Mouse (Mus musculus) urinary bladder, postnatal 14 days (tissue): ENCODE data around the gene Alkbh4.
"Not testable (repeated sequence)": the region's sequence is repeated elsewhere in the genome, so short reads cannot be mapped to it uniquely, and the experiment has no call there.

ENCODE experiments used
- DNase-seq: peaks from one replicate; pipeline ENCODE4 v3.0.0; 2021; ENCODE audit warnings: low spot score

Gene Alkbh4

GRCm38 (mm10) chr5:136135571-136136291 lies at the start of gene Alkbh4, which contains the start of gene Lrwd1:
TSS of gene Alkbh4 (plus strand) at chr5:136136146.
TSS of gene Lrwd1 (minus strand) at chr5:136136074.
- DNase-seq = peak; percentile 97

- DNase-seq = no peak
These were observed 49.7 kb upstream of the Alkbh4 start for GRCm38 (mm10) chr5:136086290-136086689.

DNA sequence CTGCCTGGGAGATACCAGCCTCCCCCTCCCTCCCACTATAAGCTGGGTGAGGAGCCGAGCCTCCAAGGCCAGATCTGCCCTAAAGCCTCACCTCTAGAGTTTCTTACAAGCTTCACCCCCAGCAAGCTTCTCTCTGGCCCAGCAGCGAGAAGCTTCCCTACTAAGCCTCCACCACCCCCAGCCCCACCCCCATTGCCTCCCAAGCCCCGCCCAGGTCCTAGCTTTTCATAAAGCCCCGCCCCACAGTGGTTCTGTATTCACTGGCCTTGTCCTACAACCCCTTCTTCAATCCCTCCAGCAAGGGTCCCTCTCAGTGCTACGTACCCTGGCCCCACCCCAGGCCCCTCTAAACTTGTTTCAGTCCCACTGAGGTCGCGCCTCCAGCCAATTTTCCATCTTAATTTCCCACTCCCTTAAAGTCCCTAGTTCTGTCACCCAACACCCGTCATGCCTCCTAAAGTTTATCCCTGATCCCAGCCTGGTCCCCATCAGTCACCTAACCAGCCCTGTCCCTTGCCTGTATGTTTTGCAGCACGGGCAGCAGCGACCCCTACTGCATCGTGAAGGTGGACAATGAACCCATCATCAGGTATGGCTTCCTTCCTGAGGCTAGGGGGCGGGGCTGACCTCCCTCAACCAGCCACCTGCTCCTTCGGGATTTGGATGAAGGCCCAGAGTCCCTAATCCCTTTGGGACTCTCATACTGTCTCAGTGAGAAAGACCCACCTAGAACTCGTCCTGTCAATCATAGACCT lies 46.9 kb upstream of the Alkbh4 start:
- no peak for DNase-seq

GRCm38 (mm10) chr5:136091927-136092326 lies 44.0 kb upstream of the Alkbh4 start:
- DNase-seq = no peak

GRCm38 (mm10) chr5:136094249-136095010 lies 41.5 kb upstream of the Alkbh4 start:
- DNase-seq = peak; percentile 37

DNA sequence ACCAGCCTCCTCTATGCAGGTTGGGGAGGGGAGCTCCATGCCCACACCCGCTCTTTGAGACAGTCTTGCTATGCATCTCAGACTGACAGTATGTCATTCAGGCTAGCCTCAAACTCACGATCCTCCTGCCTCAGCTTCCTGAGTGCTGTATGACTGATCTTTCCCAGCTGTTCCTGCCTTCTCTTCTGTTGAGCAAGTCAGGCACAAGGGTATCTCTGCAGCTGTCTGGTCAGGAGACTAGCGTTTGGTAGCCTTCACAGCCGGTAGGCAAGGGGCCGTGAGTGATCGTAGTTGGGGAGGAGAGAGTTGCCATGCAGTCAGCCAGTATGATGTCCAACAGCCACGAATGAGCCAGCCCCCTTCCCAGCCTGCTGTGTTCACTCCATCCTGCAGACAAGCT lies 40.9 kb upstream of the Alkbh4 start:
- no peak for DNase-seq

DNA sequence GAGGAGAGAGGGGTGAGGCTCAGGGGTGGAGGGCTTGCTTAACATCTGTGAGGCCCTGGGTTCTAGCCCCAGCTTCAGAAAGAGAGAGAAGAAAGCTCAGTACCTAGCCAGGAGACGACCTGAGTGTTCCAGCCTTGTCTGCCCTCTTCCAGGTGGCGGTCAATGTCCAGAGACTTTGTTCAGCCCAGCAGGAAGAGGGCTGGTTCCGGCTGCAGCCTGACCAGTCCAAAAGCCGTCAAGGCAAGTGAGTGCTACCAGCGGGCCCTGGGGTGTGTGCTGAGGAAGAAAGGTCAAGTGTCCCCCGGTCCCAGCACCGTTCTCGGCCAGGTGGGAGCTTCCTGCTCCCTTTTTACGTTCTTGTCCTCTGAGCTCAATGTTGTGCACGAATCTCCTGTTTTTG lies 37.4 kb upstream of the Alkbh4 start:
- no peak for DNase-seq

DNA sequence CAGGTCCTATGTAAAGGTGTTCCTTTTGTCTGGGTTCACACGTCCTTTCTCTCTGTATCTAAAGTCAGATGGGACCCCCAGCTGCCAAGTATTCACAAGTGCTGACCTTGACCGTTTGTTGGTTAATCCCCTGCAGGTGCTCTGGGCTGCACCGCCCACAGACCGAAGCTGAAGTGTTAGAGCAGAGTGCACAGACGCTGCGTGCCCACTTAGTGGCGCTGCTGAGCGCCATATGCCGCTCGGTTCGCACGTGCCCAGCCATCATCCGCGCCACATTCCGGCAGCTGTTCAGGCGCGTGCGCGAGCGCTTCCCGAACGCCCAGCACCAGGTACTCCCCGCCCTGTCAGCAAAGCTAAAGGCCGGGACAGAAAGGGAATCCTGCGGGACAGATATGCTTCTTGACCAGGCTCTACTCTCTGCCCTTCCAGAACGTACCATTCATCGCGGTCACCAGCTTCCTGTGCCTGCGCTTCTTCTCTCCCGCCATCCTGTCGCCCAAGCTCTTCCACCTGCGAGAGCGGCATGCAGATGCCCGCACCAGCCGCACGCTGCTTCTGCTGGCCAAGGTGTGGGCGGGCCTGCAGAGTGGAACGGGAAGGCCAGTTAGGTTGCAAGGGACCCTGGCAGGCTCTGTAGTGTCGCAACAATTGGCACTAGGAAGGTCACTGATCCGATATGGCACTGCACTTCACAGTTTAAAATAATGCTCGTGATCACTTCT lies 33.7 kb upstream of the Alkbh4 start:
- DNase-seq = peak; percentile 72

DNA sequence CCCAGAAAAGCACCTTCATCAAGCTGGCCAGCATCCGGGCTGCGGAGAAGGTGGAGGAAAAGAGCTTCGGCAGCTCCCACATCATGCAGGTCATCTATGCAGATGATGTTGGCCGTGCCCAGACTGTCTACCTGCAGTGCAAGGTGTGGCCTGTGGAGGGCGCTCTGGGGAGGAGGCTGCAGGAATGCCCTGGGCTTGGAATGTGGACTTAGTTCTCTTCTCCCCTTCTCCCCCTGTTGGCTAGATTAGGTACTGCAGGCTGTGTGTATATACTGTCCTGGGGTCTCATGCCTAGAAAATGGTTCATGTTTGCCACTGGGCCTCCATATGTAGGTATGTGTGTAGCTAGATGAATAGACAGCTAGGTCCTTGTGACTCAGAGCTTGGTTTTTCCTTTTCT lies 31.4 kb upstream of the Alkbh4 start:
- peak; percentile 18 for DNase-seq

- DNase-seq = no peak
These were observed 27.5 kb upstream of the Alkbh4 start for GRCm38 (mm10) chr5:136108486-136108885.

DNA sequence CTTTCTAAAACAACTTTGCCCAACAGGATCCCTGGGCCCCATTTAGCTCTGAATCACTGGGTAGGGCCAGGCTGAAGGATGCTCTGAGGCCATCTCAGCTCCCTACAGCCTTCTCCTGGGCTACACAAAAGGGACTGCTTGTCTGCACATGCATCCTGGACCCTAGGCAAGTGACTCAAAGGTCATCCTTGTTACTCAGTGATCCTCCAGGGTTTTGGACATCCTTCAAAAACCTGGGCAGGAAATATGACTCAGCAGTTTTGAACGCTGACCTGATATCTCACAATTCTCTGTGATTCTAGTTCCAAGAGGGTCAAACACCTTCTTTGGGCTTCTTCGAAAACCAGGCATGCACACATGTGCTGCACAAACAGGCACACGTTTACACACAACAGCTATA lies 26.9 kb upstream of the Alkbh4 start:
- peak; percentile 18 for DNase-seq

DNA sequence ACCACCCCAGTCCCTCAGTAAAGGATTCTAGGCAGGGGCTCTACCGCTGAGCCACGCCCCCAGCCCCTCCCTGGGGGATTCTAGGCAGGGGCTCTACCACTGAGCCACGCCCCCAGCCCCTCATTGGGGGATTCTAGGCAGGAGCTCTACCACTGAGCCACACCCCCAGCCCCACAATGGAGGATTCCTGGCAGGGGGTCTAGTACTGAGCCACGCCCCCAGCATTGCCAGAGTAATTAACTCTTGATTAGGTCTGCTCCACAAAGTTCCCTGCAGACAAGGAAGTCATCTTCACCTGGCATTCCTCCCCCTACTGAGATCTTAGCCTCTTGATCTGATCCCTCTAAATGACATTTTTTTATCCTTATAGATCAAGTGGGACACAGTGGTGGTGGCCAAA lies 22.4 kb upstream of the Alkbh4 start:
- DNase-seq = not testable (repeated sequence)

DNA sequence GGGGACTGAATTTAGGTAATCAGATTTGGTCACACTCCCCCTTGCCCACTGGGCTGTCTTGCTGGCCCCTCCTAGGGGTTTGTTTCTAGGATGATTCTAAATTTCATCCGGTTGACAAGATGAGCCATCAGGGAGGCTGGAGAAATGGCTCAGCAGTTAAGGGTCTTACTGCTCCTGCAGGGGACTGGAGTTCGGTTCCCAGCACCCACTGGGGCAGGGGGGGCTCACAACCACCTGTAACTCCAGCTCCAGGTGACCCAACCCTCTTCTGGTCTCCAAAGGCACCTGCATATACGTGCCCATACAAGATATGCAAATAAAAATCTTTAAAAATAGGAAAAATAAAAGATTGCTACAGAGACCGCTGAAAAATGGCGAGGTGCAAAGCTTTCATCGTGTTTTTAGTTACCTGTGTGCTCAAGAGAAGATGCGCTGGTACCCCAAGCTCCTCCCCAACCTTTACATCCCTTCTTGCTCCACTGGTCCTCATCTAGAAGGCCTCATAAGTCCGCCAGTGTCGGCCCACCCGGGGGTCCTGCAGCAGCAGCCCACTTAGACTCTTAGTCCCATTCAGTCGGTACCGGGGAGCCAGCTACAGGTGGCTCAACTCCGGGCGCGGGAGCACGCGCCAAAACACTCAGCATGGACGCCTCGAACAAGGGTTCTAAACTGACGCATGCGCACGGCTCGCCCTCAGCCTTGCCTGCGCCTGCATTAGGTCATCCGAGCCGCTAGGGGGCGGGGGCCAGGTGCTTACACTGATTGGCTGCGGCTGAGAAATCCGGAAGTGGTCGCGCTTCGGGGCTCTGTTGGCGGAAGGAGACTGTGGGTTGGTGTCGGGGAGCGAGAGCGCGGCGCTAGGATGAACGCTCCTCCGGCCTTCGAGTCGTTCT lies 19.8 kb upstream of the Alkbh4 start, which contains the start of gene Polr2j:
TSS of gene Polr2j (plus strand) at position 741 of the 893 bp plus-strand sequence.
- DNase-seq = peak; percentile 96

DNA sequence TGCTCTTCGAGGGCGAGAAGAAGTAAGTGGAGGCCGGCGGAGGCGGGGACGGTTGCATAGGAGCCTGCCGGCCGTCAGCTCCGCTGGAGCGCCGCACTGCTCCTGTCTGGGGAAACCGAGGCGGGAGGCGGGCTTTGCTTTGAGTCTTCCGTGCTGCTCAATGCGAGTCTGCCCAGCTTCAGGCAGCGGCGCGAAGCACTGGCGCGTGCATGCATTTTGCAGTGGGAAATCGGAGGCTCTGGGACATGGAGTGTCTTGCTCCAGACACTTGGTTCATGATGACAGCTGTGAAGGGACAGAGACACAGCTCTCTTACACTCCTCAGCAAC lies 19.2 kb upstream of the Alkbh4 start:
- no peak for DNase-seq

DNA sequence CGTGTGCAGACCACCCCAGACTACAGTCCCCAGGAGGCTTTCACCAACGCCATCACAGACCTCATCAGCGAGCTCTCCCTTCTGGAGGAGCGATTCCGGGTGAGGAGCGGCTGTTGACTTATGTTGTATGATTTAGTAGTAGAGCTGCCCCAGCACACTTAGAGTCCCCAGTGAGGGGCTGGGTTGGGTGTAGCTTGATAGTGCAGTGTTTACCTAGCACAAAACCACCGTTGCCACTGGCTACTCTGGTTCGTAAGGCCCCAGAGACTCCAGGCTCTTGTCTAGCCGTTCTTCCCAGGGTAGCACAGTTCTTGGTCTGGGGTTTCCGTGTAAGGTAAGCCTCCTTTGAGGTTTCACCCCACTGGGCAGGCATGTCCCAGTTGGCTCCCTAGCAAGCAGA lies 13.8 kb upstream of the Alkbh4 start:
- no peak for DNase-seq

- DNase-seq = no peak
These were observed 495 bp downstream of the Alkbh4 start for GRCm38 (mm10) chr5:136136292-136136990.

DNA sequence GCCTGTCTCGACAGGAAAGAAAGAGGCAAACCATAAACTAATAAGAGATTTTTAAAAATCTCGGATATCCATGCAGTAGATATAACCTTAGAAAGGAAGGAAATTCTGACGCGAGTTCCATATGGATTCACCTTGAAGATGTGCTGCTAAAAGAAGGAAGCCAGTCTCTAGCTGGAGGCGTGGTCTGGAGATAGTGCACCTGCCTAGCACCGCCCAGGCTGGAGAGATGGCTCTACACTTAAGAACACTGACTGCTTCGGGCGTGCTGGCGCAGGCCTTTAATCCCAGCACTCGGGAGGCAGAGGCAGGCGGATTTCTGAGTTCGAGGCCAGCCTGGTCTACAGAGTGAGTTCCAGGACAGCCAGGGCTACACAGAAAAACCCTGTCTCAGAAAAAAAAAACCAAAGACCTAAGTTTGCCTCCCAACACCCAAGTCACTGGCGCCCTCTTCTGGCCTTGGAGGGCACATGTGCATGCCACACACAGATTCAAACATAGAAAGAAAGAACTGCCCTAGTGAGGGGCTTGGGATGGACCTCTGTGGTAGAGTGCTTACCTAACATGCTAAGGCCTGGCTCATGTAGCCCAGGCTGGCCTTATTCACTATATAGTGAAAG lies 1.8 kb downstream of the Alkbh4 start:
- peak; percentile 40 for DNase-seq

GRCm38 (mm10) chr5:136139393-136139792 lies 3.4 kb downstream of the Alkbh4 start:
- DNase-seq = no peak

DNA sequence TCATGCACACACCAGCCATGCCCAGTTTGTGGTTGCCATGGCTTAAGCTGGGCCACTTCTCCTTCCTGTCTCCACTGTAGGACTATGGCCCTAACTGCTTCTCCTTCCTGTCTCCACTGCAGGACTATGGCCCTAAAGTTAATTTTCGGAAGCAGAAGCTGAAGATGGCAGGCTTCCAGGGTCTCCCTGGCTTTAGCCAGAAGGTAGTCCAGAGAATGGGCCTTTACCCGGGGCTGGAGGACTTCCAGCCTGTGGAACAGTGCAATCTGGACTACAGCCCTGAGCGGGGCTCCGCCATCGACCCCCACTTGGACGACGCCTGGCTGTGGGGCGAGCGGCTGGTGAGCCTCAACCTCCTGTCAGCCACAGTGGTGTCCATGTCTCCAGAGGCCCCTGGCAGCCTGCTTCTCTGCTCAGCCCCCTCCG lies 4.1 kb downstream of the Alkbh4 start:
- DNase-seq = no peak

GRCm38 (mm10) chr5:136142746-136143145 lies 6.8 kb downstream of the Alkbh4 start:
- no peak for DNase-seq
